Mouse (Mus musculus): ENCODE measurements around the gene Chmp5. TPM values are rescaled to one million over a fixed set of nuclear protein-coding genes. Genes with fewer than 3 reads are reported as not detected.

Chmp5 gene
- polyA plus RNA-seq, 1 experiment from 2014 or later: 92.7 TPM

DNA sequence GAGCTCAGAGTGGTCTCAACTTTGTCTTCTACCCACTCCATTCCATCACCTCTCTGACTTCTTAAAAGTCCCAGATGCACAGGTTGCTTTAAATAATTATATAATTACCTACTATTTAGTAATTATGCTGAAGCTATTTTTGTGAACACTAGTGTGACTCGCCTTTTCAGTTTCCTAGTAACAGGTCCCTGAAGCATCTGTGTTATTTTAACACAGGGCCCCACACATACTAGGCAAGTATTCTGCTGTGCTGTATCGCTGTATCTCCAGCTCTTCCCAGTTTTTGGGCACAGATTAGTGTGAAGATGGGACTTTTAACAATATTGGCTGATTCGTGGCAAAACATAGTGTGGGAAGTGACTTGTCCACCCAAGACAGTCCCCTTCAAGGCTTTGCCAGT is 15.3 kb downstream of the Chmp5 start:
- H3K36me3 ChIP-seq: peaks cover 98% of the 10 kb centered on the region
- no peaks in the 10 kb centered on the region for H3K4me1 ChIP-seq
- no peaks in the 10 kb centered on the region for H3K9me3 ChIP-seq (replicated peaks)
- no peaks in the 10 kb centered on the region for H3K27me3 ChIP-seq (ENCODE audit: low read depth, poor library complexity, severe bottlenecking)
- H3K27ac ChIP-seq: no peak overlapping the region
- no peak overlapping the region for H3K4me3 ChIP-seq
- DNase-seq (ENCODE audit: low spot score): no peak
- WGBS: 89% methylated on average over 3 of the region's 3 CpGs

DNA sequence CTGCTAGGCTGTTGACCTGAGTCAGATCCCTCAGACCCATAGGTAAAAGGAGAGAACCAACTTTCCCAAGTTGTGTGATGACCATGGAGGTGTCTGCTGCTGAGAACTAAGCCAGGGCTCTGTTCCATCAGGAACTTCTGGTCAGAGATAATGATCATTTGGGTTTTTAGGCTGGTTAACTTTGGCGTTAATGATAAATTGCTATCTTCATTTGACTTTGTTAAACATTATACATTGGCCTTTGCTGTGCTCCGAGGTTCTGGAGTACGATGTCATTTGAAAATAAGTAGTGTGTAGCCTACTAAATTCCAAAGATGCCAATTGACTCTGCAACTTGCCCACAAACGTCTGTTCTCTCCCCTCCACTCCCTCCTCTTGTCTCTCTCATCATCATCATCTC is 21.0 kb downstream of the Chmp5 start:
- peaks cover 16% of the 10 kb centered on the region for H3K4me1 ChIP-seq
- no peak overlapping the region for H3K27ac ChIP-seq
- no peak overlapping the region for H3K4me3 ChIP-seq
- WGBS: 89% methylated on average over 4 of the region's 4 CpGs
- no peak for DNase-seq (ENCODE audit: low spot score)
- H3K9me3 ChIP-seq (replicated peaks): no peaks in the 10 kb centered on the region
- peaks cover 51% of the 10 kb centered on the region for H3K36me3 ChIP-seq
- no peaks in the 10 kb centered on the region for H3K27me3 ChIP-seq (ENCODE audit: low read depth, poor library complexity, severe bottlenecking)

DNA sequence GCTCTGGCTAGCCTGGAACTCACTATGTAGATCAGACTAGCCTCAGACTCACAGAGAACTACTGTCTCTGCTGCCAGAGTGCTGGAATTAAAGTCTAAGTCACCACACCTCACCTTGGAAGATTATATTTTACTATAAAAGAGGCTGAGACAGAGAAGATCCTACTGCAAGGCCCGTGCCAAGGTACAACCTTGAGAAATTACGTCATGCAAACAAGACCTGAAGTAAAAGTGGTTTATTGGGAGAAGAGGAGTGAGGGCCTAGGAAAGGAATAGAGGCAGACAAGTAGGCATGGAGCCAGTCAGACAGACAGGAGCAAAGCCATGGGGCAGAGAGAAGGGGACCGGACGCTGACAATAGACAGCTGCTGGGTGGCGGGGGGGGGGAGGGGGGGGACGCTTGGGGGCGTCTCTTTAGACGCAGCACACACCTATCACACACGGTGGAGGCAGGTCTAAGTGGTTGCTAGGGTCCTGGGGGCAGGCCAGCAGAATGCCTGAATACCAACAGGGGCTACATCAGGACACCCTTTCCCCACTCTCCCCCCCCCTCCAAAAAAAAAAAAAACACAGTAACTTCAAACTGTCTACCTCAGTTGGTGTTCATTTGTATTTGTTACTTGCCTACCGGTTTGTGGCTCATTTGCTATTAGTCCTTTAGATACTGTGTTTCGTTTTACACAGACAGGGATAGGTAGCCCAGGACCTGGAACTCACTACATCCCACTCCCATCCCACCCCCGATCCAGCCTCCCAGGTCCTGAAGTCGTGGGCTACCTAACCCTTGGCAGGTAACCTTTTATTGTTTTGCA is 21.8 kb downstream of the Chmp5 start:
- Histone ChIP-seq H3K27me3 (ENCODE audit: low read depth, poor library complexity, severe bottlenecking) (no peaks in the 10 kb centered on the region), H3K27ac (peak overlapping the region; percentile 92), H3K9me3 (replicated peaks) (no peaks in the 10 kb centered on the region), H3K4me3 (peak overlapping the region; percentile 98), H3K4me1 (peaks cover 16% of the 10 kb centered on the region), H3K36me3 (peaks cover 45% of the 10 kb centered on the region)
- 17% methylated on average over 11 of the region's 13 CpGs for WGBS
- peak; percentile 37 for DNase-seq (ENCODE audit: low spot score)

DNA sequence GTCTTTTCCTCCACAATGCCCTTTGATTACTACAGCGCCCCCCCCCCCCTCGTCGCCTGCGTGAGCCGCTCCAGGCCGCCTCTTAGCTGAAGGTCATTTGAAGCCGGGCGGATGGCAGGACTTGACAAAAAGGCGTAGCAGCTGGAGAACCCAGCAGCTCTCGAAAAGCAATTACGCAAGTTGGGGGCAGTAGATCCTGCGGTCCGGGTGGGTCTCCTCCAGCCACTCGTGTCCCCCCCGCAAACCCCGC is 22.3 kb downstream of the Chmp5 start:
- under 1% methylated on average over 16 of the region's 16 CpGs for WGBS

DNA sequence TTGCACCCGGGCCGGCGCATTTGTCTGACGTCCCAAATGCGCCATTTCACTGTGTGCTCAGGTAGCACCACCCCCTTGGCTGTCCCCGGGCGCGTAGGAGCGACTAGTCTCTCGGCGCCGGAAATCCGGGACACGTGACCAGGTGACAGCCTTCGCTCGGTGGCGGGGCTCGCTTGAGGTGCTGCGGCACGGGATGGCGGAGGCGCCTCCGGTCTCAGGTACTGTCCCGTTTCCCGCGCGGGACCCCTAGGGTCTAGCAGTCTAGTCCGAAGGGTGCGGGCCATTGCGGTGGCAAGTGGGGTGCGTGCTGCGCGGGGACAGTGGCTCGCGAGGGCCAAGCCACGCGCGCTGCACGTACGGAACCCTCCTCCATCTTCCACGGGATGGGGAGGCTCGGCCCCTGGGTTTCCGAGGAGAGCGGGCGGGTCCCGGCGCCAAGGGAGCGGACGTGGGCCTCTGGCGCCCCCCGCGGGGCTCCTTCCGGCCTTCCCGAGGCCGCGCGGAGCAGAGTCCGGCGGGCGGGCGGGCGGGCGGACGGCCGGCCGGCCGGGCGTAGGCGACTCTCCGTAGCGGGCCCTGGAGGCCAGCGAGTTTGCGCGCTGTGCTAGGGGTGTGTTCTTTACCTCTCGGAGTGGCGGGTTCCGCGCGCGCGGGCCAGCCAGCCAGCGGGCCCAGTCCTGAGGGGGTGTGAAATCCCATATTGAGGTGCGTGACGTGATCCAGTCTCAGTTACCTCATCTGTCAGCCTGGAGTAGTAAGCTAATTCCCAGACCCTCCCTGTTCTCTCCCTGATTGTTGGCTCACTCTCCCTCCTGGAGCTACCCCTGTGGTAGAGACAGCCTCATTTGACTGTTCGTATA is 22.9 kb downstream of the Chmp5 start, which contains the start of gene Nfx1:
Gene Nfx1, plus strand, starts transcription at position 65 of the 860 bp plus-strand sequence.
- H3K9me3 ChIP-seq (replicated peaks): no peaks in the 10 kb centered on the region
- WGBS: under 1% methylated on average over 85 of the region's 85 CpGs
- peak; percentile 99 for DNase-seq (ENCODE audit: low spot score)
- peaks cover 43% of the 10 kb centered on the region for H3K36me3 ChIP-seq
- peak within 1 kb of the TSS; percentile 98 for H3K4me3 ChIP-seq
- peaks cover 16% of the 10 kb centered on the region for H3K4me1 ChIP-seq
- H3K27ac ChIP-seq: peak within 1 kb of the TSS; percentile 92
- H3K27me3 ChIP-seq (ENCODE audit: low read depth, poor library complexity, severe bottlenecking): no peaks in the 10 kb centered on the region

More for the DNA sequence above, 22.3 kb downstream of the Chmp5 start:
- peak overlapping the region; percentile 98 for H3K4me3 ChIP-seq
- peaks cover 43% of the 10 kb centered on the region for H3K36me3 ChIP-seq
- peaks cover 16% of the 10 kb centered on the region for H3K4me1 ChIP-seq
- no peak for DNase-seq (ENCODE audit: low spot score)
- H3K9me3 ChIP-seq (replicated peaks): no peaks in the 10 kb centered on the region
- no peaks in the 10 kb centered on the region for H3K27me3 ChIP-seq (ENCODE audit: low read depth, poor library complexity, severe bottlenecking)
- H3K27ac ChIP-seq: peak overlapping the region; percentile 92

DNA sequence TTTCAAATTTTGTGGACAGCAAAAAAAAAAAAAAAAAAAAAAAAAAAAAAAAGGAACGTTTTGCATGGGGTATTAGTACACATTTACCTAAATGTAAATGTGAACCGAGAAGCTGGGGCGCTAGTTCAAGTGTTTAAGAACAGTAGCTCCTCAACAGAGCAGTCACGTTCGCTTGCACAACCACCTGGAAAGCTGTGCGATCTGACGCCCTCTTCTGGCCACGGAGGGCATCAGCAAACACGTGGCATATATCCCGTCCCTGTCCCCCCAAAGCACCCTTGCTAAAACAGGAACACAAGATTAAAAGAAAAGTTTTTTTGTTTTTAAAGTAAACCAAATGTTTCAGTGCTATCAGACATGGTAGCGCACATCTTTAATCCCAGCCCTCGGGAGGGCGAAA is 23.5 kb downstream of the Chmp5 start:
- WGBS: 27% methylated on average over 13 of the region's 13 CpGs
- peaks cover 43% of the 10 kb centered on the region for H3K36me3 ChIP-seq
- no peak overlapping the region for H3K27ac ChIP-seq
- peak; percentile 72 for DNase-seq (ENCODE audit: low spot score)
- peak overlapping the region; percentile 98 for H3K4me3 ChIP-seq
- no peaks in the 10 kb centered on the region for H3K9me3 ChIP-seq (replicated peaks)
- no peaks in the 10 kb centered on the region for H3K27me3 ChIP-seq (ENCODE audit: low read depth, poor library complexity, severe bottlenecking)
- peaks cover 16% of the 10 kb centered on the region for H3K4me1 ChIP-seq

DNA sequence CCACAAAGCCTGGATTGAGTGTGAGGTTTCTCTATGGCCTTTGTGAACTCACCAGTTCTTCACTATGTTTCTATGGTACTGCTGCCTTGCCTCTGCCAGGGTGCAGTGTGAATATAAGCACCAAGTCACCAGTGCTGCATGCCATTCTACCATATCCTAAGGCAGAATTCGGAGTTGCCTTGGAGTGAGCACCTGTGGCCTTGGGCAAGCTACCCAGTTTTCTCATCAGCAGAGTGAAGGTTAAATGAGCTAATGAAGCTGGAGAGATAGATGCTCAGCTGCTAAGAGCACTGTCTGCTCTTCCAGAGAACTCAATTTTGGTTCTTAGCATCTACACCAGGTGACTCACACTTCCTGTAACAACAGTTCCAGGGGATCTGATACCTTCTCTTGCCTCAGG is 25.8 kb downstream of the Chmp5 start:
- H3K27me3 ChIP-seq (ENCODE audit: low read depth, poor library complexity, severe bottlenecking): no peaks in the 10 kb centered on the region
- no peak overlapping the region for H3K4me3 ChIP-seq
- 97% methylated on average over 1 of the region's 1 CpGs for WGBS
- H3K36me3 ChIP-seq: peaks cover 50% of the 10 kb centered on the region
- H3K27ac ChIP-seq: no peak overlapping the region
- peaks cover 16% of the 10 kb centered on the region for H3K4me1 ChIP-seq
- H3K9me3 ChIP-seq (replicated peaks): no peaks in the 10 kb centered on the region
- no peak for DNase-seq (ENCODE audit: low spot score)

DNA sequence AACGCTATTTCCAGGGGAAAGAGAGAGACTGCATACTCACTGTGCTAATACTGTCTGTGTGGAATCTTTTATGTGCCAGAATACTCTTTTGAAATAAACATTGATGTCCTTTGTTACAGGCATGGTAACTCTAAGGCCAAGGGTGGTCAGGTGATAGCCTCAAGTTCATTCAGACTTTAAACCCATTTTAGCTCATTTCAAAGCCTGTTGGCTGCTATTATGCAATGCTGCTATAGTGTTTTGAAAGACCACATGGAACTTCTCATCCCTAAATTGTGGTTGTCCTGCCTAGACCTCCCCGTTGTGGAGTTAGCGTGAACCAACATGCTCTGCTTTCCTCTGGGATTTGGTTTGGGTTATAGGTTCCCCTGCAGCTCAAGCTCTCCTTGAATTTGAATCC is 27.5 kb downstream of the Chmp5 start:
- Histone ChIP-seq H3K27ac (no peak overlapping the region), H3K9me3 (replicated peaks) (no peaks in the 10 kb centered on the region), H3K36me3 (peaks cover 66% of the 10 kb centered on the region), H3K4me1 (peaks cover 9% of the 10 kb centered on the region), H3K27me3 (ENCODE audit: low read depth, poor library complexity, severe bottlenecking) (no peaks in the 10 kb centered on the region), H3K4me3 (no peak overlapping the region)
- no peak for DNase-seq (ENCODE audit: low spot score)
- WGBS: 97% methylated on average over 3 of the region's 3 CpGs

DNA sequence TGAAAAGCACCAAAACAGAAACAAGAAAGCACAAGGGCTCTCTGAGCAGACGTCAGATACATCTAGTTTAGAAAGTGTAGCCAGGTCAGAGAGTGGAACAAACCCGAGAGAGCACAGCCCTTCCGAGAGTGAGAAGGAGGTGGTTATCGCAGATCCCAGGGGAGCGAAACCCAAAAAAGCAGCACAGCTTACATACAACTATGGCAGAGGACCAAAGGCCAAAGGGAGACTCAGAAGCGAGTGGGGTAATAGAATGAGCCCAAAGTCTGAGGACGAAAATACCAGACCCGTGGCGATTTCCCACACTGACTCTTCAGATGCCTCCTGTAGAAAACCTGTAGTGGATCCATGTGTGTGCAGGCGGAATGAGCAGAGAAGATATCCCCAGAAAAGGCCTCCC is 28.4 kb downstream of the Chmp5 start:
- WGBS: 95% methylated on average over 10 of the region's 10 CpGs
- DNase-seq (ENCODE audit: low spot score): no peak
- no peak overlapping the region for H3K4me3 ChIP-seq
- H3K27ac ChIP-seq: no peak overlapping the region
- H3K27me3 ChIP-seq (ENCODE audit: low read depth, poor library complexity, severe bottlenecking): no peaks in the 10 kb centered on the region
- H3K9me3 ChIP-seq (replicated peaks): no peaks in the 10 kb centered on the region
- peaks cover 9% of the 10 kb centered on the region for H3K4me1 ChIP-seq
- peaks cover 76% of the 10 kb centered on the region for H3K36me3 ChIP-seq

DNA sequence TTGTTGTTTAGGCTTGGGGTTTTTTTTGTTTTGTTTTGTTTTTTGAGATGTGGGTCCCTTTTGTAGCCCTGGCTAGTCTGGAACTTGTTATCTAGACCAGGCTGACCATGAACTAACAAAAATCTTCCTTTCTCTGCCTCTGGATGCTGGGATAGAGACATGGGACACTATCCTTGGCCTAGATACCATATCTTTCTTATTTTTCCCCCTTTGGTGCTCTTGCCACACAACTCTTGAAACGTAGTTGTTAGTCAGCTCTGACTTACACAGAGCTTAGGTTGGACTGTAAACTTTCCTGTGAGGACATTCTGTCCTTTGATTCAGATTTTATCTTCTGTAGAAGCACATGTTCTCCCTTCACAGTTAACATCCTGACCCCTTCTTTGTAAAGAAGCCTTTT is 31.2 kb downstream of the Chmp5 start:
- DNase-seq (ENCODE audit: low spot score): no peak
- Histone ChIP-seq H3K9me3 (replicated peaks) (no peaks in the 10 kb centered on the region), H3K27me3 (ENCODE audit: low read depth, poor library complexity, severe bottlenecking) (no peaks in the 10 kb centered on the region), H3K4me1 (no peaks in the 10 kb centered on the region), H3K4me3 (no peak overlapping the region), H3K27ac (no peak overlapping the region), H3K36me3 (peaks cover 92% of the 10 kb centered on the region)
- 95% methylated on average over 1 of the region's 1 CpGs for WGBS

DNA sequence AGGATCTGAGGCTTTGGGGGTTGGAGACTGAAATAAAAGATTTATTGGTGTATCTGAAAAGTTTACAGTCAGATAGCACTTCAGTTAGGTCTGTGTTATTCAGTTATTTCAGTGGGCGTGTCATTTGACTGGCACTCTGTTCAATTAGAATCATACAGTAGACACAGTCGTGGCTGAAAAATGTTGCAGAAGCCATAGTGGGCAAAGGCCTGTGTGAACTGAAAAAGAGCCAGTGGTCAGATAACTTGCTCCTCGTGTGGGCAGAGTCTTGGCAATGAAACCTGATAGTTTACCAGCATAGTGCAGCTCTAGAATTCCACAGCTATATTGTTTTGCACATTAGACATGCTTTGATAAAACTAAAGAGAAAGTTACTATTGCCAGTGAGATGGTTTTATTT is 34.3 kb downstream of the Chmp5 start:
- Histone ChIP-seq H3K36me3 (peaks cover 99% of the 10 kb centered on the region), H3K27ac (no peak overlapping the region), H3K9me3 (replicated peaks) (no peaks in the 10 kb centered on the region), H3K27me3 (ENCODE audit: low read depth, poor library complexity, severe bottlenecking) (no peaks in the 10 kb centered on the region), H3K4me3 (no peak overlapping the region), H3K4me1 (no peaks in the 10 kb centered on the region)
- 82% methylated on average over 3 of the region's 3 CpGs for WGBS
- DNase-seq (ENCODE audit: low spot score): no peak

DNA sequence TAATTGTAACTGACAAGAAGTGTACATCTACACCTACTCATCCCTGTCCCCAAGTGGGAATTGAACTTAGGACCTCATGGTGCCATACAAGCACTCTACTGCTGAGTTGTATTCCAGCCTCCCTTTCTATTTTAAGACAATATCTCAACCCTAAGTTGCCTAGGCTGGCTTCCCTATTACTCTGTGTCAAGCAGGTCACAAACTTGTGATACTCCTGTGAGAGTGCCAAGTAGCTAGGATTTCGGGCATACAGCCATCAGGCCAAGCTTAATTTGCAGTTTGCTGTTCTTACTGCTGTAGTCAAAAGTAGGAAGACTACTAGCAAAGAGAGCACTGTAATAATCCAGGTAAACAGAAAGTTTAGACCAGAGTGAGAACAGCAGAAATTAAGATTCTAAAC is 35.5 kb downstream of the Chmp5 start:
- Histone ChIP-seq H3K36me3 (peaks cover 99% of the 10 kb centered on the region), H3K9me3 (replicated peaks) (no peaks in the 10 kb centered on the region), H3K4me1 (no peaks in the 10 kb centered on the region), H3K4me3 (no peak overlapping the region), H3K27ac (no peak overlapping the region), H3K27me3 (ENCODE audit: low read depth, poor library complexity, severe bottlenecking) (no peaks in the 10 kb centered on the region)
- 93% methylated on average over 1 of the region's 1 CpGs for WGBS
- no peak for DNase-seq (ENCODE audit: low spot score)

DNA sequence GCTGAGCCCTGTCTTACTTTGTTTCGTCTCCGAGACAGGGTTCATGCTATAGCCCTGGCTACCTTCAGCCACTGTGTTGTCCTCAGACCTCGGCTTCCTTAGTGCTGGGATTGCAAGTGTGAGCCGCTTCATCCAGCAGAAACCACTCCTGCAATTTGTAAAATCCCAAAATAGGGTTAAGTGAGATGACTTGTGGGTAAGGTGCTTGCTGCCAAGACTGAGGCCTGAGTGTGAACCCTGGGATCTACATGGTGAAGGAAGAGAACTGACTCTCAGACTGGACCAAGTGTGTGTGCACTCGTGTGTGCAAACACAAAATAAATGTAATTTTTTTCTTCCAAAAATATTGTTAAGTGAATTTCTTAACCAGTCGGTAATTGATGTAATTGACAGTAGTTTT is 41.4 kb downstream of the Chmp5 start:
- Histone ChIP-seq H3K4me3 (no peak overlapping the region), H3K27me3 (ENCODE audit: low read depth, poor library complexity, severe bottlenecking) (no peaks in the 10 kb centered on the region), H3K9me3 (replicated peaks) (no peaks in the 10 kb centered on the region), H3K4me1 (no peaks in the 10 kb centered on the region), H3K36me3 (peaks cover 100% of the 10 kb centered on the region), H3K27ac (no peak overlapping the region)
- WGBS: 89% methylated on average over 6 of the region's 6 CpGs
- DNase-seq (ENCODE audit: low spot score): no peak
